Mouse (Mus musculus) erythroblast, embryonic 14.5 days (primary cell): ENCODE results near the gene Ap1s3. TPM values are rescaled to one million over a fixed set of nuclear protein-coding genes. Genes with fewer than 3 reads are reported as not detected.
A peak's percentile ranks its signal among the peaks of the same experiment; 100 is the strongest.

ENCODE experiments used
- H3K27me3 ChIP-seq: 2 replicates; pipeline ENCODE4 v1.6.1; 2012; ENCODE audit warnings: inconsistent platforms; ENCODE audit not compliant: control insufficient read depth
- H3K36me3 ChIP-seq: 2 replicates; pipeline ENCODE4 v1.6.1; 2012; ENCODE audit warnings: mild to moderate bottlenecking, inconsistent platforms; ENCODE audit not compliant: control insufficient read depth
- H3K4me1 ChIP-seq: 2 replicates; pipeline ENCODE4 v1.6.1; 2012; ENCODE audit warnings: inconsistent platforms; ENCODE audit not compliant: control insufficient read depth
- H3K4me3 ChIP-seq: replicated peaks from 2 replicates; pipeline ENCODE3; 2012; ENCODE audit warnings: moderate library complexity, mild to moderate bottlenecking, inconsistent platforms
- H3K9me3 ChIP-seq: 2 replicates; pipeline ENCODE4 v1.6.1; 2012; ENCODE audit warnings: low read length, inconsistent platforms, mixed read lengths; ENCODE audit not compliant: control insufficient read depth
- GATA1 ChIP-seq: IDR thresholded peaks from 2 replicates; pipeline ENCODE4 v1.6.1; 2012; ENCODE audit warnings: low read length, inconsistent platforms, mixed read lengths
- TAL1 ChIP-seq: IDR thresholded peaks from 3 replicates; pipeline ENCODE4 v1.6.1; 2012; ENCODE audit warnings: low read length, inconsistent platforms, mixed read lengths
- polyA plus RNA-seq: library from polyadenylated mRNA; stranded (reverse); fragments of >175 nt; gene quantifications from 2 replicates; pipeline ENCODE4 v1.2.3, GENCODE M21; 2012

Gene Ap1s3
- polyA plus RNA-seq, 1 experiment: 0.13 TPM

DNA sequence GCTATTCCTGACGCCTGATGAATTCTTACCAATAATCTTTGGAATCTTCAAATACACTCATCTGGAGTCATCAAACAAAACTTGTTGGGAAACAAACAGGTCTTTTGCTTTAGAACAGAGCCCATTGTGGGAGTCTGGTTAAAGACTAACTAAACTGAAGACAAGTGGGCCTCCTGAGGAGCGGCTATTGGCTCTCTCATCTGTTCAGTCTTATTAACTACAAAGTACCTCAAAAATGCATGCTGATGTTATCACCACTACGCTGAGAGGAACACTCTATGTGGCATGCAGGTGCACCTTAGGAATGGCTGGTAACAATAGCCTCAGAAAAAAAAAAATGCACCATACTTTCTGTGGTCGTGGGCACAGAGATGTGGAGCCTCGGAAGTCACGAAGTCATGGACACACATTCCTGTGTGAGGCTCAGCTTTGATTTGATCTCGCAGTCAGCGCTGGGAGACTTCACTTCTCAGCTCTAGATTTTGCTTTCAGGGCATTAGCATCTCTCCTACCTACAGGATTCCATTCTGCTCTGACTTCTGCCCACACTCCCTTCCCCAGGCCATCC lies 6.4 kb upstream of the Ap1s3 start:
- TF ChIP-seq GATA1 (no peak), TAL1 (no peak)
- H3K4me1 ChIP-seq: no peaks in the 10 kb centered on the region
- no peaks in the 10 kb centered on the region for H3K36me3 ChIP-seq
- H3K9me3 ChIP-seq: no peaks in the 10 kb centered on the region
- peaks cover 3% of the 10 kb centered on the region for H3K27me3 ChIP-seq
- H3K4me3 ChIP-seq: no peak overlapping the region

DNA sequence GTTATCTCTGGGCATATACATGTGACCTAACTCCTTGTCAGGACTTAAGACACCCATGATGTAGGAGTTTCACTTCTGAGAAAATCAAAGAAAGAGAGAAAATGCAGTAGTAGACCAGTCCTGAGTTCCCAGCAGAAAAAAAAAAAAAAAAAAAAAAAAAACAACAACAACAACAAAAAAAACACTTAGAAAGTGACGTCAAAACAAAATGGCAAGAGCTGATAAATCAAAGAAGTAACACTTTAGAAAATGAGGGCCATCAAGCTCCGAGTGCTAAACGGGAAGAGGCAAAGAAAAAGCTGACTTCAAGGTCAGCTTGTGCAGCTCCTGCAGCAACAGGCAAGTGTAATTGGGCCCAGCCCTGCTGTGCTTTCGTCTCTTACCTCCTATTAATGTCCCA lies 3.9 kb upstream of the Ap1s3 start:
- Histone ChIP-seq H3K27me3 (peaks cover 16% of the 10 kb centered on the region), H3K4me3 (no peak overlapping the region), H3K36me3 (no peaks in the 10 kb centered on the region), H3K9me3 (no peaks in the 10 kb centered on the region), H3K4me1 (peaks cover 15% of the 10 kb centered on the region)
- TF ChIP-seq GATA1: no peak
- no peak for TF ChIP-seq TAL1

DNA sequence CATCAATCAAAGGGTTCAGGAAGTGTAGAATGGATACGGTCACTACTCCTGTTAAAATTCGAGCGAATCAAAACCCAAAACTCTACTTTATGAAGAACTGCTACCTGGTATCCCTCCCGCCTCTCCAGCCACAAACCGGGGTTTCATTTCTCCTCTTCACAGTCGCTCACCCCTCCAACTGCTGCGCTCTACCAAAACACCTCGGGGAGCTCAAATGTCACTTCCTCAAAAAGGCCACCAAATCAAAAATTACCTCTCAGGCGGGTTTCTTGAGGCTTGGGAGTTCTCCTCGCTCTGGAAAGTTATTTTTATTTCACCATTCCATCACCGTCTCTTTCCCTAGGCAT lies 603 bp downstream of the Ap1s3 start:
- no peaks in the 10 kb centered on the region for H3K9me3 ChIP-seq
- no peak for TF ChIP-seq GATA1
- no peak for TF ChIP-seq TAL1
- H3K27me3 ChIP-seq: peaks cover 21% of the 10 kb centered on the region
- H3K4me3 ChIP-seq: peak overlapping the region; percentile 81
- no peaks in the 10 kb centered on the region for H3K36me3 ChIP-seq
- H3K4me1 ChIP-seq: peaks cover 23% of the 10 kb centered on the region

DNA sequence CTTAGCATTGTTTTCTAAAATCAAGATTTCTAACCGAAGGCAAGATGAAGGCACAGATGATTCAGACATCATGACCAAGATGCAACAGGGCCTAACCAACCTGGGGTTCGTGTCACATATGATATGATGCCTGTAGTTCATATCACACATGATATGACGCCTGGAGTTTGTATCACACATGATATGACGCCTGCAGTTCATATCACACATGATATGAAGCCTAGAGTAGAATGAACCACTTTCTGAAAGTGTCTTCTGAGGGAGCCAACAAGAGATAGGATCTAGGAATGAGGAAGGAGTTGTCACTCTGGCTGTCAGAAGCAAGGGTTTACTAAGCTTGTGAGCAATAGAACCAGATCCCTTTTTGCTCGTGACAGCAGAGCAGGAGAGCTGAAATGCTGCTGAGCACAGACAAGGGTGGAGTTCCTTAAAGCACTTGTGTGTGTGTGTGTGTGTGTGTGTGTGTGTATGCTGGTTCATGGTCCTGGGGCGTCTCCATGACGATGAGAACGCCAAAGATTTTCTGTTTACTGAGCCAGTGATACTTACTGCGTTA lies 2.3 kb downstream of the Ap1s3 start:
- peaks cover 21% of the 10 kb centered on the region for H3K27me3 ChIP-seq
- TF ChIP-seq TAL1 (no peak), GATA1 (no peak)
- peaks cover 23% of the 10 kb centered on the region for H3K4me1 ChIP-seq
- H3K4me3 ChIP-seq: no peak overlapping the region
- H3K36me3 ChIP-seq: no peaks in the 10 kb centered on the region
- no peaks in the 10 kb centered on the region for H3K9me3 ChIP-seq

DNA sequence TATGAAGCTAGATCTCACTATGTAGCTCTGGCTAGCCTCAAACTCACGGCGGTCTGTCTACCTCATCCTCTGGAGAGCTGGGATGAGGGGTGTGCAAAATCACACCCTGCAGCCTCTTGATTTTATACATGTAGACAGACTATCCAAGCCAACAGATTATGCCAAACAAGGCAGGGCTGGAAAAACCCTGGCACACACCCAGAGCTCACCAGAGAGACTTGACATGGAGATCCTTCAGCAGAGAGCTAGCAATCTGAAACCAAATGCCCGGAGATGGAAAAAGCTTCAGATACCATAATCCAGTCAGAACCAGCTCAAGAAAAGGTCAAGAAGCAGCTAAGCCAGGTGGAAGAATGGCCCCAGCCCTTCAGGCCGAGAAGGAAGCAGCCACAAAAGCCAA lies 6.9 kb downstream of the Ap1s3 start:
- Histone ChIP-seq H3K36me3 (no peaks in the 10 kb centered on the region), H3K27me3 (no peaks in the 10 kb centered on the region), H3K9me3 (no peaks in the 10 kb centered on the region), H3K4me1 (0 out of 2 replicates have a peak, but pooled peaks cover 3% of the 10 kb centered on the region), H3K4me3 (no peak overlapping the region)
- TF ChIP-seq TAL1 (no peak), GATA1 (no peak)

DNA sequence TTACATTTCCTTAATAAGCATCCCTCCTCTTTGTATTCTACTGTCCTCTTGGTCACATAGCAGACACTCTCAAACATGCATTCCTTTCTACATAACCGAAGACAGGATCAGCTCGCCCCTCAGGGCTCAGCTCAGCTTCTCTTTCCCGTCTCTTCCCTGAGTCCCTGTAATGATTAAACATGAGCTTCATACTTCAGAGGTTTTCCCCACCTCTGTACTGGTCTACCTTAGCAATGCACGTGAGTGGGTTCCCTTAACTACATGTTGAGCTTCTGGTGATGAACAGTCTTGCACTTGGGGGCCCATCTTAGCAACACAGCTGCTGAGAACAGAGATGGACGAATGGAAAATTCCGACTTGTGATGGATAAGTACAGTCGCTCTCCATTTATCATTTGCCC lies 12.2 kb downstream of the Ap1s3 start:
- no peaks in the 10 kb centered on the region for H3K36me3 ChIP-seq
- H3K9me3 ChIP-seq: no peaks in the 10 kb centered on the region
- H3K4me1 ChIP-seq: no peaks in the 10 kb centered on the region
- H3K4me3 ChIP-seq: no peak overlapping the region
- no peaks in the 10 kb centered on the region for H3K27me3 ChIP-seq
- TF ChIP-seq GATA1 (no peak), TAL1 (no peak)

DNA sequence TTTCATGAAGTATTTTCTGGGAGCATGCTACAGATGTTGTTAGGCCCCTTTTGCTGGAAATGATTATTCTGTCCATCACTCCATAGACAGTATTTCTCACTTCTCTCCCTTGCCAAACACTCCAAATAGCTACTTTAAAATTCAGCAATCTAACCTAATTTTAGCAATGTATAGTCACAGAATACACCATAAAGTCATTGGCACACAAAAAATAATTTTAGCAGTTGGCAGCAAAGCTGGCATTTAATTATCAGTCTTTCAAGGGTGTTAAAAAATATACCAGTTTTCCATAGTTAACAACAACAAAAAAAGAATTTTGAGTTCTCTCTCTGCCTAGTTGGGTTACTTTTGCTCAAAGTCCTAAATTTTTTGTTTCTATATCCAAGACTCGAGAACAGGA lies 14.4 kb downstream of the Ap1s3 start:
- H3K27me3 ChIP-seq: no peaks in the 10 kb centered on the region
- no peaks in the 10 kb centered on the region for H3K4me1 ChIP-seq
- H3K9me3 ChIP-seq: no peaks in the 10 kb centered on the region
- H3K36me3 ChIP-seq: no peaks in the 10 kb centered on the region
- TF ChIP-seq TAL1 (no peak), GATA1 (no peak)
- H3K4me3 ChIP-seq: no peak overlapping the region

DNA sequence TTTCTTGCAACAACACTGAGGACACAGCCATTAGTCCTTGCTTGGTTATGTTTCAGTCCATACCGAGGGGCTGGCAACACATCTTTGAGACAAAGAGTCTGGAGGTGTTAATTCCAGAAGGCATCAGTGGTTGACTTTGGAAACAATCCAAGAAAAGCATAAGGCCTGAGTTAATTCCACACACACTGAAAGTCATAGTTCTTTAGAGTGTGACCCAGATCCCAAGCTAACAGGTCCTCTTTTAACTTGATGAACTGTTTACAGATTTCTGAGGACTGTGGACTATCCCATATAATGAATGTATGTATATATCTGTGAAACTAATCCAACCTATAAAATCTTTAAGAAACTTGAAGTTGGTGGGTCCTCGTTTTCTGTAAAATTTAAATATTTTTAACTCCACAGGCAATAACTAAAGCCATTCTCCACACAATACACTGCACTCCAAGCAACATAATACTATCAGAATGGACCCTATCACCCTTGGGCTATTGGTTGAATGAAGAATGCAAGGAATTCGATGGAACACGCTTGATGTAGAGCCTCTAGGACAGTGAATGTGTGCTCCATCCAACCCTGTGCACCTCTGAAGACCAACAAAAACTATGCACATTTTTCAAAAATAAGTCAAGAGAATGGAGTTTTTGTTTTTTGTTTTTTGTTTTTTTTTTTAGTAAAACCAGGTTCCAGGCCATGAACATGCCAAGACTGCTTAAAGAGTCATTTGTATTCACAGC lies 15.8 kb downstream of the Ap1s3 start:
- no peaks in the 10 kb centered on the region for H3K36me3 ChIP-seq
- no peaks in the 10 kb centered on the region for H3K27me3 ChIP-seq
- no peaks in the 10 kb centered on the region for H3K9me3 ChIP-seq
- H3K4me3 ChIP-seq: no peak overlapping the region
- TF ChIP-seq TAL1: no peak
- no peak for TF ChIP-seq GATA1
- no peaks in the 10 kb centered on the region for H3K4me1 ChIP-seq

DNA sequence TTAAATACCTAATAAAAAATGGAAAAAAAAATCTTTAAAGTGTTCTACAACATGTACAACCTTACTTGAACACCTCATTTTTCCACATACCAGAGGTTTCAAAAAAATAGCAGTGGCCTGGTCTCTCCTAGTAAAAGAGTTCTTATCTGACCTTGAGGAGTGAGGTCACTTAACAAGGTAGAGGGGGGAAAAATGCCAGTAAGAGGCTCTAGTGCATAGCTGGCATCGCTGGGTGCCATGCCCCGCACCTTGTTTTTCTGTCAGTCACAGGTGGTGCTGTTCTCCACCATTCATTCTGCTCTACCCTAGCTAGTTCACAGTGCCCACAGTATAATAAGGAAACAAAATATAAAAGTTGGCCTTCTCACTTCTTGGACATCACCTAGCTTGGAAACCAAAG lies 16.8 kb downstream of the Ap1s3 start:
- TF ChIP-seq GATA1: no peak
- TF ChIP-seq TAL1: no peak
- Histone ChIP-seq H3K9me3 (no peaks in the 10 kb centered on the region), H3K27me3 (no peaks in the 10 kb centered on the region), H3K4me3 (no peak overlapping the region), H3K36me3 (no peaks in the 10 kb centered on the region), H3K4me1 (no peaks in the 10 kb centered on the region)
